Mouse (Mus musculus): ENCODE measurements at regions not wholly inside any gene's neighbourhood (a gene's known extent, or its start where the extent isn't known, plus 50 kb on each side); places are given as distances from the start of the nearest gene placed in this dataset.

GRCm38 (mm10) chr7:67429008-67429873 is 56.6 kb upstream of the Mef2a start:
- no peak for DNase-seq (ENCODE audit: low spot score in 2 of 2)

- no peak for DNase-seq (ENCODE audit: low spot score in 2 of 2)
These were observed 55.7 kb upstream of the Mef2a start for GRCm38 (mm10) chr7:67428388-67428787.

GRCm38 (mm10) chr7:67426076-67426475 is 53.4 kb upstream of the Mef2a start:
- no peak for DNase-seq (ENCODE audit: low spot score in 2 of 2)

GRCm38 (mm10) chr7:67425581-67425980 is 52.9 kb upstream of the Mef2a start:
- DNase-seq (ENCODE audit: low spot score in 2 of 2): no peak

- DNase-seq (ENCODE audit: low spot score in 2 of 2): no peak
These were observed 52.3 kb upstream of the Mef2a start for GRCm38 (mm10) chr7:67424810-67425485.
